Mouse (Mus musculus) olfactory bulb, adult 2 months (tissue): ENCODE measurements around the gene Cxcl2.

ENCODE experiments used
- CTCF ChIP-seq: fragments of 200-500 bp; IDR thresholded peaks from 2 replicates; pipeline ENCODE4 v1.5.1; 2012; ENCODE audit warnings: low read depth, mild to moderate bottlenecking, low read length, moderate library complexity; ENCODE audit not compliant: insufficient read depth
- POLR2A ChIP-seq: fragments of 200-500 bp; IDR thresholded peaks from 2 replicates; pipeline ENCODE4 v1.6.1; 2012; ENCODE audit warnings: mild to moderate bottlenecking, low read depth, low read length, moderate library complexity; ENCODE audit not compliant: insufficient read depth

DNA sequence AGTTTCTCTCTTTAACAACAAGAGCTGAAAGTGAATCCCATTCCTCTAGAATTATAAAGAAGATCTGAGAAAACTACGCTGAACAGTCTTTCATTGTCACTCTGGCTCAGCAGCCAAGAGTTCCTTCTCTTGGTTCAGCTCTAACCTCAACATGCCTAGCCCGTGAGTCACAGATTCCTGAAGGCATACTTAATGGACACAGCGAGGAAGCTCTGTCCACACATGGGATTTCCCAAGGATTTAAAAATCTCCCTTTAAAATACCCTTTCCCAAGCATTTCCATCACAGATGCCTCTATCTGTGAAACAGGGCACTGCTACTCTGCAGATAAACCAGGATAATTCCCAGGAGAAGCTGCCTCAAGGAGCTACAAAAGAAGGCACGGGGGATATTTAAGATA is 27.6 kb upstream of the Cxcl2 start:
- no peak for TF ChIP-seq POLR2A
- no peak for TF ChIP-seq CTCF
